Mouse (Mus musculus) intestine, embryonic 14.5 days (tissue): Measurements from ENCODE around the gene Gss. TPM values are rescaled to one million over a fixed set of nuclear protein-coding genes. Genes with fewer than 3 reads are reported as not detected.
"Not testable (repeated sequence)": the region's sequence is repeated elsewhere in the genome, so short reads cannot be mapped to it uniquely, and the experiment has no call there.

ENCODE experiments used
- ATAC-seq: fragments of 200-750 bp; cut with Nextera tagmentation; replicated peaks from 2 replicates; pipeline ENCODE4 v1.8.0; 2017; ENCODE audit warnings: low read depth, moderate number of reproducible peaks, moderate TSS enrichment, moderate library complexity; ENCODE audit not compliant: low FRiP score, low TSS enrichment
- DNase-seq: peaks from one replicate; pipeline ENCODE4 v3.0.0-alpha.2; 2018; ENCODE audit warnings: low spot score
- H3K27ac ChIP-seq: fragments of 300-500 bp; sonication (generic); 2 replicates; pipeline ENCODE4 v1.5.1; 2014; ENCODE audit warnings: low read depth, mild to moderate bottlenecking, control low read depth
- H3K27me3 ChIP-seq: fragments of 300-500 bp; sonication (generic); replicated peaks from 2 replicates; pipeline ENCODE4 v1.6.1; 2014; ENCODE audit warnings: low read length, control low read depth; ENCODE audit not compliant: control insufficient read depth, insufficient read depth
- H3K36me3 ChIP-seq: fragments of 300-500 bp; sonication (generic); 2 replicates; pipeline ENCODE4 v1.6.1; 2014; ENCODE audit warnings: low read length, control low read depth; ENCODE audit not compliant: control insufficient read depth, insufficient read depth
- H3K4me1 ChIP-seq: fragments of 300-500 bp; sonication (generic); replicated peaks from 2 replicates; pipeline ENCODE4 v1.6.1; 2014; ENCODE audit warnings: low read length, control low read depth, mixed read lengths; ENCODE audit not compliant: control insufficient read depth, insufficient read depth
- H3K4me2 ChIP-seq: fragments of 300-500 bp; sonication (generic); 2 replicates; pipeline ENCODE4 v1.6.1; 2014; ENCODE audit warnings: low read length
- H3K4me3 ChIP-seq: fragments of 300-500 bp; sonication (generic); 2 replicates; pipeline ENCODE4 v1.5.1; 2014; ENCODE audit warnings: low read depth, low read length, control low read depth, mixed read lengths
- H3K9ac ChIP-seq: fragments of 300-500 bp; sonication (generic); 2 replicates; pipeline ENCODE4 v1.6.1; 2014; ENCODE audit warnings: mild to moderate bottlenecking, low read length
- H3K9me3 ChIP-seq: fragments of 300-500 bp; sonication (generic); 2 replicates; pipeline ENCODE4 v1.6.1; 2016; ENCODE audit warnings: low read length, control low read depth; ENCODE audit not compliant: control insufficient read depth
- WGBS: fragments of 180-500 bp; shearing (Covaris S2); extraction: QIAGEN DNeasy Blood & Tissue Kit; methylation state at CpG from one replicate; pipeline ENCODE4 v1.1.7; 2014; 5-methylcytosine and 5-hydroxymethylcytosine counted together
- polyA plus RNA-seq: library from polyadenylated mRNA; unstranded; fragments of >200 nt; fragmentation: Nextera tagmentation; extraction: Ambion mirVana; gene quantifications from 2 replicates; pipeline ENCODE4 v1.2.1, GENCODE M21; 2014

The Gss gene
- polyA plus RNA-seq, 1 experiment from 2014 or later, result 49.6 TPM

DNA sequence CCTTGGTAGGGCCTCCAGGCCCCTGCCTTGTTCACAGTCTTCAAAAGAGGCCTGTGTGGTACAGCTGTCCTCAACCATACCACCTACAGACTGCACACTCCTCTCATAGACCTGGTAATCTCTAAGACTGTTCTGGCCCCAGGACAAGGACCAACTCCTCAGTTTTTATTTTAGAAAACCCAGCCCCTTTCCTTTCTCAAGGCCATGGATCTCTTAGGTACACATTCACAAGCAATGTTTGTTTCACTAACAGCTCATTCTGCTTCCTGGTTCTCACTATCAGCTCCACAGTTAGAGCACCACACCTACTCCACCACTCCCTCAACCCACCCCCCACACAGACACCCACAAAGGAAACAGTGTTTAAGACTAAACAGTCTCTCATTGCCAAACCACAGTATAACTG lies 39.7 kb downstream of the Gss start:
- ATAC-seq (peak; percentile 91), DNase-seq (no peak)
- H3K9ac ChIP-seq, result no peak overlapping the region
- no peak overlapping the region for H3K4me2 ChIP-seq
- no peaks in the 10 kb centered on the region for H3K4me1 ChIP-seq
- H3K27ac ChIP-seq, result peak overlapping the region; percentile 71
- no peak overlapping the region for H3K4me3 ChIP-seq
- H3K27me3 ChIP-seq, result no peaks in the 10 kb centered on the region
- no peaks in the 10 kb centered on the region for H3K9me3 ChIP-seq
- no peaks in the 10 kb centered on the region for H3K36me3 ChIP-seq

DNA sequence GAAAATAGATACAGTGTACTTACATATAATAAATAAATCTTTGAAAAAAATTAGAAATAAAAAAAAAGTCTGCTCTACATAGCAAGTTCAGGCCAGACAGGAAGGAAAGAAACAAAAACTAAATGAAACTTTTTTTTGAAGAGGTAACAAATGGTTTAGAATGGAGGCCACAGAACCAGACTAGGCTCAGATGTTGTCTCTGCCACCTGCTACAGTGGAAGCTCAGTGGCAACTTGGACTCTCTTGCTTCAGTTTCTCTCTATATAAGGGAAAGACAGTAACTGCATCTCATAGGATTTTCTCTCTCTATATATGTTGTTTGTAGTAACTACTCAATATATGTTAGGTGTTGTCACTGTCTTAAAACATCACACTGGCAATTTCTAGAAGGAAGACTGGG lies 40.3 kb downstream of the Gss start:
- peak overlapping the region; percentile 71; the same call in 1 of the 2 replicates for H3K27ac ChIP-seq
- no peak overlapping the region for H3K4me2 ChIP-seq
- no peaks in the 10 kb centered on the region for H3K36me3 ChIP-seq
- ATAC-seq (no peak), DNase-seq (no peak)
- H3K27me3 ChIP-seq, result no peaks in the 10 kb centered on the region
- H3K4me1 ChIP-seq, result no peaks in the 10 kb centered on the region
- no peaks in the 10 kb centered on the region for H3K9me3 ChIP-seq
- H3K9ac ChIP-seq, result no peak overlapping the region
- H3K4me3 ChIP-seq, result no peak overlapping the region

DNA sequence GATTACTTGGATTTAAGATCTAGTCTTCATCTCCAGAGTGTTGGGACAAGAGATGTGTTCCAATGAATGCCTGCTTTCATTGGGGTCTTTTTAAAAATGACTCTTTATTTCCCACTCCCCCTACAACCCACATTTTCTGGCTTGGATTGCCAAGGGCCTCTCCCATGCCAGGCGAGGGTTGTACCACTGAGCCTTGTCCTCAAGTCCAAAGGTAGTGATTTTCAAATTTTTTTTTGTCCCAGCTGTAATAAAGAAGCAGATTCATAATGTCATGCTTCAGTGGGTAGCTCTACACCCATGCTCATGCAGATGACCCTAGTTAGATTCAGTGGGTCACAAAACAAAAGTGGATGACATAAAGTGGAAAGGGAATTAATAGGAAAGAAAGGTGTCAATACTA lies 45.7 kb downstream of the Gss start:
- Histone ChIP-seq H3K36me3 (no peaks in the 10 kb centered on the region), H3K9ac (no peak overlapping the region), H3K4me2 (no peak overlapping the region), H3K4me3 (no peak overlapping the region), H3K27me3 (no peaks in the 10 kb centered on the region), H3K4me1 (no peaks in the 10 kb centered on the region), H3K27ac (no peak overlapping the region), H3K9me3 (no peaks in the 10 kb centered on the region)
- WGBS, result 79% methylated on average over 1 of the region's 1 CpGs
- no peak for DNase-seq
- ATAC-seq, result no peak

DNA sequence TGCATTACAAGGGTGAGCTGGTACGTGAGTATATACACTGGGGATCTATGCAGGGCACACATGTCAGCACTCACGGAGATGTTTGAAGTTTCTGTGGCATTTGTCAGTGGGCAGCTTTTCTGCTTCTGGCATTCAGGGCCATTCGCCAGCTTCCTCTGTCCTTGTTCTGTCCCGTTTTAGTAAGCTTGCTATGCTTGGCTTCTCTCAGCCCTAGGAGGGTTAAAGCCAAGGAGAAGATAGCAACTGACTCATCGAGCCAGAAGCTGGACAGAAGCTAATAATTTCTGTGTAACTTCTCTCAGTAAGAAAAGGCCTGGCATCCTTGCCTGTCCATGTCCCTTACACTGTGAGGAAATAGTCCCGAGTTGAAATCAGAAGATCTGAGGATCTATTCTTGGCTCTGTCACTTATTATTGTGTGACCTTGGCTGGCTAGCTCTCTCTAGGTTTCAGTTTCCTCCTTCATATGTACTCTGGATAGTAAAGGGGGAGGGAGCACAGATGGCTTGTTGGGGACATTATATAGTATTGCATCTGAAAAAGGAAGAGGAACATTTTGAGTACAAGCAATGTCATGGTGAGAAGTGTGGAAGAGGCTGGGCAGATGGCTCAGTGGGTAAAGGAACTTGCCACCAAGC lies 51.7 kb downstream of the Gss start:
- ATAC-seq (no peak), DNase-seq (no peak)
- no peak overlapping the region for H3K9ac ChIP-seq
- no peaks in the 10 kb centered on the region for H3K36me3 ChIP-seq
- no peak overlapping the region for H3K4me2 ChIP-seq
- H3K9me3 ChIP-seq, result no peaks in the 10 kb centered on the region
- H3K27ac ChIP-seq, result no peak overlapping the region
- H3K4me1 ChIP-seq, result no peaks in the 10 kb centered on the region
- H3K27me3 ChIP-seq, result no peaks in the 10 kb centered on the region
- no peak overlapping the region for H3K4me3 ChIP-seq
- 67% methylated on average over 6 of the region's 6 CpGs for WGBS

GRCm38 (mm10) chr2:155539696-155540095 lies 52.9 kb downstream of the Gss start:
- no peaks in the 10 kb centered on the region for H3K36me3 ChIP-seq
- no peak overlapping the region for H3K9ac ChIP-seq
- H3K9me3 ChIP-seq, result no peaks in the 10 kb centered on the region
- H3K4me1 ChIP-seq, result no peaks in the 10 kb centered on the region
- no peak overlapping the region for H3K4me2 ChIP-seq
- ATAC-seq (no peak), DNase-seq (no peak)
- H3K27me3 ChIP-seq, result no peaks in the 10 kb centered on the region
- H3K27ac ChIP-seq, result no peak overlapping the region
- no peak overlapping the region for H3K4me3 ChIP-seq

DNA sequence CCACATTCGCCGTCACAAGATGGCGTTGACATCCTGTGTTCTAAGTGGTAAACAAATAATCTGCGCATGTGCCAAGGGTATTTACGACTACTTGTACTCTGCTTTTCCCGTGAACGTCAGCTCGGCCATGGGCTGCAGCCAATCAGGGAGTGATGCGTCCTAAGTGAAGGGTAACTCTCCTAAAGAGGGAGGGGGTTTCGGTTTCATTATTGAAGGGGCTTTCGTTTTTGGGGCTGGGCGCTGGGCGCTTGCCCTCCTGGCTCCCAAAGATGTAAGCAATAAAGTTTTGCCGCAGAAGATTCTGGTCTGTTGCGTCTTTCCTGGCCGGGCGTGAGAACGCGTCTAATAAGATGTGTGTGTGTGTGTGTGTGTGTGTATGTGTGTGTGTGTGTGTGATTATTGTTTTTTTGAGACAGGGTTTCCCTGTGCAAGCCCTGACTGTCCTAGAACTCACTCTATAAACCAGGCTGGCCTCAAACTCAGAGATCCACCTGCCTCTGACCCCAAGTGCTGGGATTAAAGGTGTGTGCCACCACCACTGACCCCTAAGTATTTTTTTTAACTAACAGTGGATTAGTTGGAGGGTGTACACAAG lies 54.0 kb downstream of the Gss start:
- not testable (repeated sequence) for DNase-seq, H3K9me3 ChIP-seq, H3K9ac ChIP-seq, H3K27me3 ChIP-seq, H3K4me1 ChIP-seq, H3K36me3 ChIP-seq, ATAC-seq, H3K4me3 ChIP-seq, H3K4me2 ChIP-seq, H3K27ac ChIP-seq
- WGBS, result 68% methylated on average over 14 of the region's 19 CpGs

- no peaks in the 10 kb centered on the region for H3K36me3 ChIP-seq
- H3K4me2 ChIP-seq, result no peak overlapping the region
- no peak for DNase-seq
- no peak overlapping the region for H3K9ac ChIP-seq
- H3K9me3 ChIP-seq, result no peaks in the 10 kb centered on the region
- H3K4me3 ChIP-seq, result no peak overlapping the region
- WGBS, result 67% methylated on average over 5 of the region's 5 CpGs
- H3K27me3 ChIP-seq, result no peaks in the 10 kb centered on the region
- ATAC-seq, result no peak
- no peak overlapping the region for H3K27ac ChIP-seq
- H3K4me1 ChIP-seq, result no peaks in the 10 kb centered on the region
These were observed 54.7 kb downstream of the Gss start for GRCm38 (mm10) chr2:155537761-155538462.

DNA sequence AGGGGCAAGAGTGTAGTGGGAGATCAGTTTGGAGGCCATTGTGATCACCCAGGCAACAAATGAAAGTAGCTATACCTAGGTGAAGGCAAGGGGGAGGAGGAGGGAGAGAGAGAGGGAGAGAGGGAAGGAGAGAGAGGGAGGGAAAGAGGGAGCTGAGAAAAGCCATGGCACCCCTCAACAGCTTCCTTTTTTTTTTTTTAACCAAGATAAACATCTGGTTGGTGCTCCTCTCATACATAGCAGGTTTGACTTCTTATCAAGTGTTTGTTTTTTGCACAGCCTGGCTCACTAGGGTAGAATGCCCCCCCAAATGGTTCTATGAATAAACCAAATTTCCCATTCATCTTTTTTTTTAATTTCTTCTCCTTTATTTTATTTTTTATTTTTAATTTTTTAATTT lies 56.3 kb downstream of the Gss start:
- Histone ChIP-seq H3K36me3 (no peaks in the 10 kb centered on the region), H3K27ac (no peak overlapping the region), H3K4me1 (no peaks in the 10 kb centered on the region), H3K9ac (no peak overlapping the region), H3K4me2 (no peak overlapping the region), H3K9me3 (no peaks in the 10 kb centered on the region), H3K27me3 (no peaks in the 10 kb centered on the region), H3K4me3 (no peak overlapping the region)
- DNase-seq (no peak), ATAC-seq (no peak)

DNA sequence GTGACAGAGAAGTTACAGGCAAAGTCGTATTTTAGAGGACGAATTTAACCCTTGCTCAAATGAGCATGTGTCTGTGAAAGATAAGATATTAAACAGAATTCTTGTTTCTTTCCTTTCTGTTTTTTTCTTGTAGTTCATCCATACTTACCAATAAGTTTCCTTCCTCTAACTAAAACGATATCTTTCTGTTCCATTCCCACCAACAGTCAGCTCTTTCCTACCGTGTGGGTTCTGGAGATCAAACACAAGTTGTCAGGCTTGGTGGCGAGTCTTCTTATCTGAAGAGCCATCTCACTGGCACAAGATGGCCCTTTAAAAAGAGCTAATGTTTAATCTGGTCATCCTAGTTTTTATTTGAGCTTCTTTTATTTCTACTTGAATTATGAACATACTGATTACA lies 65.2 kb downstream of the Gss start:
- 56% methylated on average over 5 of the region's 5 CpGs for WGBS

More for the DNA sequence above, 65.2 kb downstream of the Gss start:
- Histone ChIP-seq H3K36me3 (no peaks in the 10 kb centered on the region), H3K4me1 (no peaks in the 10 kb centered on the region), H3K9me3 (no peaks in the 10 kb centered on the region), H3K9ac (no peak overlapping the region), H3K27ac (no peak overlapping the region), H3K27me3 (no peaks in the 10 kb centered on the region), H3K4me3 (no peak overlapping the region), H3K4me2 (no peak overlapping the region)
- DNase-seq (no peak), ATAC-seq (no peak)
